Mouse (Mus musculus) heart, postnatal 4 days (tissue): Measurements from ENCODE around the gene BB287469. TPM values are rescaled to one million over a fixed set of nuclear protein-coding genes. Genes with fewer than 3 reads are reported as not detected.
"Not testable (repeated sequence)": the region's sequence is repeated elsewhere in the genome, so short reads cannot be mapped to it uniquely, and the experiment has no call there.

ENCODE experiments used
- DNase-seq: peaks from one replicate; pipeline ENCODE4 v3.0.0; 2021
- total RNA-seq, 2 experiments: library from RNA; stranded (reverse); gene quantifications; 2 replicates each; pipeline ENCODE4 v1.2.3; 2021

BB287469 gene
- total RNA-seq, result not detected

- not testable (repeated sequence) for DNase-seq
These were observed at the start of gene BB287469 for GRCm38 (mm10) chr12:87816277-87816676. Gene BB287469, plus strand, starts transcription at chr12:87816577.

- not testable (repeated sequence) for DNase-seq
These were observed 40.7 kb upstream of the BB287469 start, which contains the start of gene Gm21319 for GRCm38 (mm10) chr12:87775655-87776054. Gene Gm21319, minus strand, starts transcription at chr12:87775755.

GRCm38 (mm10) chr12:87795212-87795611 lies 21.2 kb upstream of the BB287469 start, which contains the start of gene Gm21936:
Gene Gm21936, plus strand, starts transcription at chr12:87795512.
- not testable (repeated sequence) for DNase-seq

GRCm38 (mm10) chr12:87797971-87798370 lies 18.4 kb upstream of the BB287469 start:
- not testable (repeated sequence) for DNase-seq

- DNase-seq, result not testable (repeated sequence)
These were observed 25.9 kb downstream of the BB287469 start, which contains the start of gene Gm2001 for GRCm38 (mm10) chr12:87842239-87842638. Gene Gm2001, minus strand, starts transcription at chr12:87842339.

- DNase-seq, result not testable (repeated sequence)
These were observed 34.3 kb downstream of the BB287469 start for GRCm38 (mm10) chr12:87850657-87851056.

GRCm38 (mm10) chr12:87856067-87856466 lies 39.7 kb downstream of the BB287469 start:
- not testable (repeated sequence) for DNase-seq

GRCm38 (mm10) chr12:87861740-87862692 lies 45.6 kb downstream of the BB287469 start:
- DNase-seq, result peak; percentile 11

GRCm38 (mm10) chr12:87863638-87864037 lies 47.3 kb downstream of the BB287469 start:
- DNase-seq, result not testable (repeated sequence)

- DNase-seq, result not testable (repeated sequence)
These were observed 47.7 kb downstream of the BB287469 start for GRCm38 (mm10) chr12:87864048-87864447.

Other genes starting within 250 kb of the BB287469 start
- not detected for gene Oog1, start 213.9 kb upstream of the BB287469 start, total RNA-seq
- gene Gm4027, start 197.7 kb upstream of the BB287469 start, total RNA-seq, result not detected
- not detected for gene Gm16381, start 172.0 kb upstream of the BB287469 start, total RNA-seq
- not detected for gene Gm21319, start 40.8 kb upstream of the BB287469 start, total RNA-seq
- gene Gm21936, start 21.1 kb upstream of the BB287469 start, total RNA-seq, result not detected
- not detected for gene Gm2001, start 25.8 kb downstream of the BB287469 start, total RNA-seq
- not detected for gene Gm2016, start 57.5 kb downstream of the BB287469 start, total RNA-seq
- gene Gm2022, start 78.8 kb downstream of the BB287469 start, total RNA-seq, result not detected
- gene Gm2035, start 103.3 kb downstream of the BB287469 start, total RNA-seq, result not detected
- gene Gm2042, start 137.5 kb downstream of the BB287469 start, total RNA-seq, result not detected
- not detected for gene Gm2075, start 195.3 kb downstream of the BB287469 start, total RNA-seq
- gene Gm6803, start 202.2 kb downstream of the BB287469 start, total RNA-seq, result not detected
- gene Gm2056, start 210.4 kb downstream of the BB287469 start, total RNA-seq, result not detected